Mouse (Mus musculus) CH12.LX (cell line): Measurements from ENCODE around the gene Dmbx1. TPM values are rescaled to one million over a fixed set of nuclear protein-coding genes. Genes with fewer than 3 reads are reported as not detected.

Source experiments
- DNase-seq: peaks from one replicate; pipeline ENCODE4 v3.0.0-alpha.2; 2013; ENCODE audit errors: extremely low read depth
- H3K27ac ChIP-seq: 2 replicates; pipeline ENCODE4 v1.5.1; 2012; ENCODE audit warnings: low read depth, mild to moderate bottlenecking, control low read depth, moderate library complexity; ENCODE audit not compliant: insufficient read depth
- H3K27me3 ChIP-seq: replicated peaks from 2 replicates; pipeline ENCODE3; 2012; ENCODE audit warnings: inconsistent platforms
- H3K36me3 ChIP-seq, 2 experiments: replicated peaks in 1 of 2; 2 replicates each; pipeline versions ENCODE3 to v1.6.1; 2012; ENCODE audit warnings: inconsistent platforms in 1 of 2, low read length in 1 of 2, mild to moderate bottlenecking in 1 of 2, mixed read lengths in 1 of 2, moderate library complexity in 1 of 2; ENCODE audit not compliant: control insufficient read depth in 1 of 2, insufficient read depth in 1 of 2
- H3K4me1 ChIP-seq, 2 experiments: 2 replicates each; pipeline ENCODE4 v1.6.1; 2012; ENCODE audit warnings: inconsistent platforms in 1 of 2, moderate library complexity in 1 of 2; ENCODE audit not compliant: insufficient read depth in 2 of 2, control insufficient read depth in 1 of 2
- H3K4me2 ChIP-seq: 2 replicates; pipeline ENCODE4 v1.6.1; 2012; ENCODE audit warnings: low read depth, mild to moderate bottlenecking, control low read depth; ENCODE audit not compliant: poor library complexity, insufficient read depth, severe bottlenecking
- H3K4me3 ChIP-seq, 3 experiments: fragments of 150-350 bp in 1 of 3; sonication (generic) in 1 of 3; replicated peaks in 1 of 3; 2 replicates each; pipeline versions ENCODE3 to v1.5.1; 2011 to 2012; ENCODE audit warnings: low read depth in 2 of 3, low read length in 2 of 3, mild to moderate bottlenecking in 2 of 3, moderate library complexity in 2 of 3, control low read depth in 1 of 3, improper control_type of control experiment in 1 of 3, inconsistent platforms in 1 of 3, mixed read lengths in 1 of 3; ENCODE audit not compliant: poor library complexity in 1 of 3
- H3K79me2 ChIP-seq: replicated peaks from 2 replicates; pipeline ENCODE4 v1.6.1; 2012; ENCODE audit warnings: mild to moderate bottlenecking, moderate library complexity; ENCODE audit not compliant: control insufficient read depth, poor library complexity, insufficient read depth, severe bottlenecking; ENCODE audit errors: extremely low read depth
- H3K9ac ChIP-seq: 2 replicates; pipeline ENCODE4 v1.6.1; 2012; ENCODE audit warnings: low read depth, mild to moderate bottlenecking, control low read depth, moderate library complexity; ENCODE audit not compliant: insufficient read depth
- H3K9me3 ChIP-seq: replicated peaks from 2 replicates; pipeline ENCODE3; 2012; ENCODE audit warnings: low read length, inconsistent platforms, mixed read lengths
- CTCF ChIP-seq, 2 experiments: IDR thresholded peaks in 1 of 2; conservative IDR thresholded peaks in 1 of 2; 2 replicates each; pipeline ENCODE4 v1.5.1; 2011 to 2012; ENCODE audit warnings: low read depth in 2 of 2, low read length in 2 of 2, improper control_type of control experiment in 1 of 2, inconsistent platforms in 1 of 2, mild to moderate bottlenecking in 1 of 2, moderate library complexity in 1 of 2
- E2F4 ChIP-seq: IDR thresholded peaks from 2 replicates; pipeline ENCODE4 v1.6.1; 2011; ENCODE audit warnings: low read depth, low read length, improper control_type of control experiment; ENCODE audit not compliant: insufficient replicate concordance
- ELF1 ChIP-seq: IDR thresholded peaks from 2 replicates; pipeline ENCODE4 v1.6.1; 2014; ENCODE audit warnings: low read depth, mild to moderate bottlenecking, inconsistent platforms, low read length, improper control_type of control experiment
- EP300 ChIP-seq: IDR thresholded peaks from 2 replicates; pipeline ENCODE4 v1.6.1; 2011; ENCODE audit warnings: low read length, improper control_type of control experiment
- GABPA ChIP-seq: IDR thresholded peaks from 2 replicates; pipeline ENCODE4 v1.6.1; 2012; ENCODE audit warnings: low read depth, low read length, improper control_type of control experiment, inconsistent platforms; ENCODE audit not compliant: insufficient replicate concordance
- MAFK ChIP-seq: IDR thresholded peaks from 2 replicates; pipeline ENCODE4 v1.6.1; 2011; ENCODE audit warnings: low read length, improper control_type of control experiment; ENCODE audit not compliant: insufficient replicate concordance
- MXI1 ChIP-seq: IDR thresholded peaks from 2 replicates; pipeline ENCODE4 v1.6.1; 2011; ENCODE audit warnings: mild to moderate bottlenecking, low read depth, low read length, improper control_type of control experiment
- NELFE ChIP-seq: IDR thresholded peaks from 2 replicates; pipeline ENCODE4 v1.6.1; 2011; ENCODE audit warnings: low read depth, low read length, improper control_type of control experiment
- NRF1 ChIP-seq: IDR thresholded peaks from 2 replicates; pipeline ENCODE4 v1.6.1; 2014; ENCODE audit warnings: low read depth, mild to moderate bottlenecking, inconsistent platforms, low read length, improper control_type of control experiment, moderate library complexity
- PAX5 ChIP-seq: IDR thresholded peaks from 2 replicates; pipeline ENCODE4 v1.6.1; 2012; ENCODE audit warnings: low read length, inconsistent platforms, mixed read lengths
- POLR2AphosphoS2 ChIP-seq: IDR thresholded peaks from 2 replicates; pipeline ENCODE4 v1.6.1; 2011; ENCODE audit warnings: low read depth, low read length, improper control_type of control experiment
- SMC3 ChIP-seq: IDR thresholded peaks from 2 replicates; pipeline ENCODE4 v1.6.1; 2011; ENCODE audit warnings: low read depth, low read length, improper control_type of control experiment
- TBP ChIP-seq: conservative IDR thresholded peaks from 2 replicates; pipeline ENCODE4 v1.6.1; 2011; ENCODE audit warnings: low read depth, low read length, improper control_type of control experiment
- TCF12 ChIP-seq: IDR thresholded peaks from 2 replicates; pipeline ENCODE4 v1.6.1; 2014; ENCODE audit warnings: low read depth, mild to moderate bottlenecking, inconsistent platforms, low read length, improper control_type of control experiment
- UBTF ChIP-seq: IDR thresholded peaks from 2 replicates; pipeline ENCODE4 v1.6.1; 2012; ENCODE audit warnings: low read depth, mild to moderate bottlenecking, inconsistent platforms, low read length, improper control_type of control experiment, moderate library complexity
- USF1 ChIP-seq: IDR thresholded peaks from 2 replicates; pipeline ENCODE4 v1.6.1; 2014; ENCODE audit warnings: low read depth, mild to moderate bottlenecking, inconsistent platforms, low read length, improper control_type of control experiment
- USF2 ChIP-seq: conservative IDR thresholded peaks from 2 replicates; pipeline ENCODE4 v1.6.1; 2011; ENCODE audit warnings: low read depth, low read length, improper control_type of control experiment
- ZC3H11A ChIP-seq: IDR thresholded peaks from 2 replicates; pipeline ENCODE4 v1.6.1; 2012; ENCODE audit warnings: low read depth, mild to moderate bottlenecking, inconsistent platforms, low read length, improper control_type of control experiment
- ZKSCAN1 ChIP-seq: IDR thresholded peaks from 2 replicates; pipeline ENCODE4 v1.6.1; 2012; ENCODE audit warnings: low read depth, inconsistent platforms, low read length, improper control_type of control experiment, borderline replicate concordance
- dilution Hi-C: fragments of 300-500 bp; cut with MboI; formaldehyde crosslinking; loops from 2 replicates; pipeline ENCODE4 v1.14.3; 2020; ENCODE audit warnings: low sequenced_read_pairs; ENCODE audit not compliant: extremely low pct_unique_long_range_greater_than_20kb, extremely low pct_ligation_motif_present
- in situ Hi-C: fragments of 300-500 bp; cut with MboI; formaldehyde crosslinking; loops from 3 replicates; pipeline ENCODE4 v1.14.3; 2019; ENCODE audit warnings: low sequenced_read_pairs, low pct_ligation_motif_present, low pct_unique_long_range_greater_than_20kb, mixed read lengths
- polyA plus RNA-seq: library from polyadenylated mRNA; unstranded; fragments of >175 nt; gene quantifications from 2 replicates; pipeline ENCODE4 v1.2.1, GENCODE M21; 2012; ENCODE audit warnings: low read depth; ENCODE audit not compliant: insufficient read length
- total RNA-seq, 2 experiments: library from RNA; depleted of rRNA; stranded (reverse); fragments of 300-350 nt in 1 of 2; fragments of >200 nt in 1 of 2; gene quantifications; 2 replicates each; pipeline ENCODE4 v1.2.3; 2012 to 2014

Gene Dmbx1
- total and polyA plus RNA-seq, 3 experiments, result not detected

DNA sequence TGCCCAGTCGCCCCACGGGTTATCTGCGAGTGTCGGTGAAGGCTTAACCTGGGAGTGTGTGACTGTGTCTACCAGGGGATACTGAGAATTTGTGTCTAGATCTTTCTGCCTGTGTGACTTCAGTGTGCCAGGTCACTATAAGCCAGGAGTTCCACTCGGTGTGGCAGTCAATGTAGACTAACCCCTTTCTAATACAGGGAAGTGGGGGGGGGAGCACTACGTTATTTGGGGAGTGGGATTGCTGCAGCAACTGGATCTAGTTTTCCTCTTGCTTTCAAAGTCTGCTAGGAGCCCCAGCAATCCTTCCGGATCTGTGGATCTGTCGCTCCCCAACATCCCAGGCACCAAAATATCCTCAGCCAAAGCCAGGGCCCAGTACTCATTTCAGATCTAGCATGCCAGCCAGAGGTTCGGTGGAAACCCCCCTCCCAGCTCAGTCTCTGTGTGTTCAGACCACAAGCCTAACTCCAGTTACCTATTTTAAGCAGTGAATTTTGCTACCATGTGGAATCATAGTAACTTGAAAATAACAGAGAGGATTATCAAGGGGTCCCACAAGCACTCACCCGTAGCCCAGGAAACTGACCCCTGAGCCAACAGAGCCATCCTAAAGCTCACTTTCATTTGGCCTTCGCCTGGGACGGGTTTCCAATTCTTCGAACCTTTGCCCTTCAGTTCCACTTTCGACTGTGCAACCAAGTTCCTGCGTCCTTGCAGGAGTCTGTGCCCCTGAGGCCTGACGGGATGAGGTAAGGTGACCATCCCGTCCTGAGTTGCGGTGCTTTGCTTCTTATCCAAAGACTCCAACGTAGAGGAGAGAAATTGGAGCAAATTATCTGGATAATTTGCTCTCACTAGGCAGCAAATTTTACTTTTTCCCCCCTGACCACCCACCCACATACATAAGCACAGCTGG lies 2.4 kb downstream of the Dmbx1 start:
- dilution Hi-C loops, result no loop called here
- DNase-seq, result no peak

GRCm38 (mm10) chr4:115936646-115937045 lies 3.1 kb downstream of the Dmbx1 start:
- Histone ChIP-seq H3K9me3 (no peaks in the 10 kb centered on the region), H3K4me2 (no peak overlapping the region), H3K4me1 (no peaks in the 10 kb centered on the region; a peak in 1 of 4 replicates), H3K27ac (no peak overlapping the region), H3K36me3 (no peaks in the 10 kb centered on the region), H3K27me3 (peaks cover 93% of the 10 kb centered on the region), H3K4me3 (no peak overlapping the region), H3K79me2 (no peaks in the 10 kb centered on the region), H3K9ac (no peak overlapping the region)
- no peak for DNase-seq
- in situ Hi-C loops, result no loop called here
- TF ChIP-seq USF2, result no peak
- dilution Hi-C loops, result no loop called here

More for the DNA sequence above, 2.4 kb downstream of the Dmbx1 start:
- in situ Hi-C loops, result no loop called here
- H3K27me3 ChIP-seq, result peaks cover 90% of the 10 kb centered on the region
- H3K4me3 ChIP-seq, result no peak overlapping the region
- no peak overlapping the region for H3K9ac ChIP-seq
- TF ChIP-seq CTCF (conservative IDR thresholded peaks at IDR 0.05 in 1 of 2, IDR thresholded peaks at IDR 0.05 in 1 of 2; ENCODE audit: low read depth in 2 of 2, low read length in 2 of 2) (no peak), E2F4 (no peak), GABPA (no peak), POLR2AphosphoS2 (no peak)
- H3K9me3 ChIP-seq, result no peaks in the 10 kb centered on the region
- no peak overlapping the region for H3K27ac ChIP-seq
- H3K36me3 ChIP-seq, result no peaks in the 10 kb centered on the region
- no peaks in the 10 kb centered on the region for H3K79me2 ChIP-seq
- no peaks in the 10 kb centered on the region; a peak in 1 of 4 replicates for H3K4me1 ChIP-seq
- peak overlapping the region; percentile 22; the same call in 1 of the 2 replicates for H3K4me2 ChIP-seq

DNA sequence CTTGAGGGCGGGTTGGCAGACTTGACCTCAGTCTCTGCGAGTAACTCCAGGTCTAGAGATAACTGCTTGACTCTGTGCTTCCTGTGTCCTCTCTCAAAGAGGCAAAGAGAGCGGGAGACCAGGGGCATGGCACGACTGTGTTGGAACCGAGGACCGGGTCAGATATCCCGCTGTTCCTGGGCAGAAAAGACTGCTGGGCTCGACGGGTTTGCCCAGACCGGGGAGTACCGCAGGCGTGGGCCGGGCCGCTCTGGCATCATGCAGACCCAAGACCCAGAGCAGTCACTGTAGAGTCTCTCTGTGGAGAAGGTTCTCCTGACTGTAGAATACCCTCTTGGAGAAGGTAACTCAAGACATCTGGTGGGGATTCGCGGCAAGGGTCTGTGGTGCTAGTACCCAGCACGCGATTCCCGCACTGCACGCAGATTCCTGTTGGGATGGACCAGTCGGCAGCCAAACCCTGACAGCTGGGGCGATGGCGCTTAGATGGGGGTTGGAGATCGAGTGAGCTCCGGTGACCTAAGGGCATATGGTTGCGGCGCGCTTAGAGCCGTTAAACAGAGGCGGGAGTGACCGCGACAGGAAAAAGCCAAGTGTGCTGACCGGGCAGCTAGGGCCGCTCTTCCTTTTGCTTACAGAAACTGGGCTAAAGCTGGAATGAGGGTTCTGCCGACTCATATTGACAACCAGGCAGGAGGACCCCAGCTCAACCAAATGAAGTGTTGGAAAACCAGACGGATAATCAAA lies 3.7 kb downstream of the Dmbx1 start:
- TF ChIP-seq PAX5 (no peak), SMC3 (no peak), MAFK (no peak), ZKSCAN1 (no peak), TBP (no peak), CTCF (conservative IDR thresholded peaks at IDR 0.05 in 1 of 2, IDR thresholded peaks at IDR 0.05 in 1 of 2; ENCODE audit: low read depth in 2 of 2, low read length in 2 of 2) (no peak), USF1 (no peak), EP300 (no peak), NELFE (no peak), UBTF (no peak), TCF12 (no peak), E2F4 (no peak), NRF1 (no peak), MXI1 (no peak), ELF1 (no peak), ZC3H11A (no peak)
- TF ChIP-seq, all 38 proteins: peak for 0
- H3K4me3 ChIP-seq, result no peak overlapping the region
- H3K79me2 ChIP-seq, result no peaks in the 10 kb centered on the region

More for the DNA sequence above, 3.7 kb downstream of the Dmbx1 start:
- in situ Hi-C loops, result no loop called here
- Histone ChIP-seq H3K9me3 (no peaks in the 10 kb centered on the region), H3K9ac (no peak overlapping the region), H3K4me1 (no peaks in the 10 kb centered on the region; a peak in 1 of 4 replicates), H3K27ac (no peak overlapping the region), H3K36me3 (no peaks in the 10 kb centered on the region), H3K27me3 (peaks cover 93% of the 10 kb centered on the region), H3K4me2 (no peak overlapping the region)
- DNase-seq, result no peak
- dilution Hi-C loops, result no loop called here
